In genomic region chr10:8088321-8088720, GRCm38 (mm10) we compare ENCODE assay signal across 24 mouse cellular contexts.
DNase-seq lines count a peak whose midpoint lies in the region; ATAC-seq and TF ChIP-seq lines count a peak whose summit lies in the region.
"Had no signal": no experiment of that assay in that cellular context is flagged by ENCODE, and none has a peak within 500 bp of the region (broad histone marks: within the 10 kb centered on the region; RNA-seq: fewer than 3 reads in every experiment).

No protein-coding gene starts in this region.

- no peak overlapping the region for H3K4me2 ChIP-seq in heart, embryonic 13.5 days
- H3K4me2 ChIP-seq in liver, embryonic 16.5 days (ENCODE audit: low read depth, low read length) = no peak overlapping the region
- H3K4me2 ChIP-seq in midbrain, embryonic 11.5 days = no peak overlapping the region
- H3K4me2 ChIP-seq: embryonic facial prominence, embryonic 12.5 days; forebrain, embryonic 13.5 days; forebrain, embryonic 15.5 days had no signal

- peaks cover 64% of the 10 kb centered on the region for H3K4me1 ChIP-seq in heart, embryonic 13.5 days
- H3K4me1 ChIP-seq in heart, adult 2 months (ENCODE audit: control insufficient read depth, insufficient read depth, low read length) = no peaks in the 10 kb centered on the region
- peaks cover 5% of the 10 kb centered on the region for H3K4me1 ChIP-seq in liver, embryonic 16.5 days (ENCODE audit: control insufficient read depth, low read depth, low read length)
- H3K4me1 ChIP-seq in midbrain, embryonic 11.5 days (ENCODE audit: control insufficient read depth, insufficient read depth, low read length) = peaks cover 6% of the 10 kb centered on the region
- H3K4me1 ChIP-seq in midbrain, embryonic 10.5 days = peaks cover 22% of the 10 kb centered on the region
- H3K4me1 ChIP-seq: forebrain, embryonic 15.5 days had no signal

- DNase-seq in heart, adult 2 months = no peak
- DNase-seq in liver = no peak
- peak; percentile 80 for DNase-seq in midbrain, embryonic 11.5 days (ENCODE audit: low spot score, missing footprints)
- no peak for DNase-seq in midbrain, embryonic 10.5 days (ENCODE audit: low spot score)
- DNase-seq: adrenal gland, adult 8-10 months; adrenal gland, postnatal 14 days; adrenal gland, postnatal 36 days; B cell, adult 2 months; cerebellum, adult 11-12 months; cerebellum, adult 2 months; cerebellum, adult 9-10 months; cerebellum, postnatal 10 days; cerebellum, postnatal 25 days had no signal

- no peak overlapping the region for H3K9ac ChIP-seq in heart, embryonic 13.5 days
- H3K9ac ChIP-seq in heart, adult 2 months (ENCODE audit: low read depth, low read length) = no peak overlapping the region
- no peak overlapping the region for H3K9ac ChIP-seq in liver, embryonic 16.5 days (ENCODE audit: low read depth, low read length)
- H3K9ac ChIP-seq in midbrain, embryonic 11.5 days (ENCODE audit: low read length) = no peak overlapping the region
- H3K9ac ChIP-seq: embryonic facial prominence, embryonic 12.5 days; forebrain, embryonic 13.5 days; forebrain, embryonic 15.5 days had no signal

- peak overlapping the region; percentile 67; the same call in 1 of the 2 replicates for H3K27ac ChIP-seq in heart, embryonic 13.5 days (replicated peaks)
- H3K27ac ChIP-seq in heart, adult 2 months = no peak overlapping the region
- peak overlapping the region; percentile 56 for H3K27ac ChIP-seq in liver, embryonic 16.5 days (ENCODE audit: low read length)
- H3K27ac ChIP-seq in midbrain, embryonic 11.5 days (ENCODE audit: low read depth, low read length) = no peak overlapping the region
- H3K27ac ChIP-seq in midbrain, embryonic 10.5 days (replicated peaks) = no peak overlapping the region
- H3K27ac ChIP-seq: embryonic facial prominence, embryonic 10.5 days; embryonic facial prominence, embryonic 12.5 days; forebrain, embryonic 13.5 days; forebrain, embryonic 15.5 days had no signal

- TF ChIP-seq POLR2A in heart, adult 2 months (IDR thresholded peaks at IDR 0.05; ENCODE audit: insufficient read depth, low read depth, low read length) = no peak

- H3K79me2 ChIP-seq in heart, adult 2 months (replicated peaks; ENCODE audit: control insufficient read depth, insufficient read depth, low read length) = no peaks in the 10 kb centered on the region

- H3K36me3 ChIP-seq in heart, embryonic 13.5 days = no peaks in the 10 kb centered on the region
- no peaks in the 10 kb centered on the region for H3K36me3 ChIP-seq in heart, adult 2 months (ENCODE audit: control insufficient read depth, insufficient read depth, low read length)
- H3K36me3 ChIP-seq in liver, embryonic 16.5 days (ENCODE audit: control insufficient read depth, insufficient read depth) = no peaks in the 10 kb centered on the region
- H3K36me3 ChIP-seq in midbrain, embryonic 11.5 days (ENCODE audit: control insufficient read depth, insufficient read depth, low read length) = no peaks in the 10 kb centered on the region
- no peaks in the 10 kb centered on the region for H3K36me3 ChIP-seq in midbrain, embryonic 10.5 days
- H3K36me3 ChIP-seq: embryonic facial prominence, embryonic 10.5 days; embryonic facial prominence, embryonic 12.5 days; forebrain, embryonic 15.5 days; G1E had no signal

- intact Hi-C loops in heart, adult 2 months (cut with DNase I) = no loop called here

- no peak for TF ChIP-seq CTCF in heart, adult 2 months (IDR thresholded peaks at IDR 0.05)

- no peaks in the 10 kb centered on the region for H3K9me3 ChIP-seq in heart, embryonic 13.5 days
- H3K9me3 ChIP-seq in liver, embryonic 16.5 days (replicated peaks; ENCODE audit: control insufficient read depth, low read length) = no peaks in the 10 kb centered on the region
- H3K9me3 ChIP-seq in midbrain, embryonic 11.5 days (ENCODE audit: control insufficient read depth, low read length) = no peaks in the 10 kb centered on the region
- H3K9me3 ChIP-seq in midbrain, embryonic 10.5 days (replicated peaks) = no peaks in the 10 kb centered on the region
- H3K9me3 ChIP-seq: embryonic facial prominence, embryonic 10.5 days; embryonic facial prominence, embryonic 12.5 days; forebrain, embryonic 13.5 days; forebrain, embryonic 15.5 days; G1E had no signal

- no peaks in the 10 kb centered on the region for H3K27me3 ChIP-seq in heart, embryonic 13.5 days (replicated peaks)
- no peaks in the 10 kb centered on the region for H3K27me3 ChIP-seq in heart, adult 2 months (ENCODE audit: control insufficient read depth, insufficient read depth, low read length)
- H3K27me3 ChIP-seq in liver, embryonic 16.5 days (ENCODE audit: control insufficient read depth, insufficient read depth, low read depth, low read length) = no peaks in the 10 kb centered on the region
- H3K27me3 ChIP-seq in midbrain, embryonic 11.5 days (ENCODE audit: control insufficient read depth, insufficient read depth, low read length) = no peaks in the 10 kb centered on the region
- H3K27me3 ChIP-seq in midbrain, embryonic 10.5 days (ENCODE audit: low read depth, poor library complexity, severe bottlenecking) = peaks cover 38% of the 10 kb centered on the region
- H3K27me3 ChIP-seq: CH12.LX; embryonic facial prominence, embryonic 12.5 days; forebrain, embryonic 13.5 days; forebrain, embryonic 15.5 days; Patski had no signal

- TF ChIP-seq EP300 in heart, adult 2 months (IDR thresholded peaks at IDR 0.05; ENCODE audit: insufficient read depth, low read depth, low read length) = no peak

- no peak overlapping the region for H3K4me3 ChIP-seq in heart, embryonic 13.5 days
- H3K4me3 ChIP-seq in heart, adult 2 months = no peak overlapping the region
- H3K4me3 ChIP-seq in liver, embryonic 16.5 days (ENCODE audit: low read depth, low read length) = no peak overlapping the region
- no peak overlapping the region for H3K4me3 ChIP-seq in midbrain, embryonic 11.5 days (ENCODE audit: low read depth, low read length)
- no peak overlapping the region for H3K4me3 ChIP-seq in midbrain, embryonic 10.5 days
- H3K4me3 ChIP-seq: embryonic facial prominence, embryonic 10.5 days; embryonic facial prominence, embryonic 12.5 days; forebrain, embryonic 13.5 days; forebrain, embryonic 15.5 days had no signal

- WGBS in heart, embryonic 13.5 days = 81% methylated on average over 3 of the region's 3 CpGs
- WGBS in heart, adult 2 months = 92% methylated on average over 3 of the region's 3 CpGs
- WGBS in liver, embryonic 16.5 days (ENCODE audit: insufficient replicate concordance) = 61% methylated on average over 3 of the region's 3 CpGs
- 91% methylated on average over 3 of the region's 3 CpGs for WGBS in midbrain, embryonic 11.5 days
- WGBS in midbrain, embryonic 10.5 days = 89% methylated on average over 3 of the region's 3 CpGs

- no peak for ATAC-seq in heart, embryonic 13.5 days (ENCODE audit: extremely low read depth, insufficient number of reproducible peaks, low FRiP score, low TSS enrichment)
- ATAC-seq in liver, embryonic 16.5 days (ENCODE audit: low read depth) = no peak
- no peak for ATAC-seq in midbrain, embryonic 11.5 days (ENCODE audit: low FRiP score)
- ATAC-seq: activated CD4-positive, CD25-positive, alpha-beta regulatory T cell, adult 4 months; CD4-positive, CD25-positive, alpha-beta regulatory T cell, adult 4 months; forebrain, embryonic 13.5 days; forebrain, embryonic 15.5 days had no signal

Comparison
In these comparisons a context has a peak if more than half of its experiments do, and no peak if none do; other contexts are left out.
1. H3K27ac ChIP-seq: peak in heart, embryonic 13.5 days (single experiment) and liver, embryonic 16.5 days (single experiment); none in heart, adult 2 months (single experiment), midbrain, embryonic 11.5 days (single experiment) and midbrain, embryonic 10.5 days (single experiment).